Mouse (Mus musculus) small intestine, adult 2 months (tissue): ENCODE measurements at regions not wholly inside any gene's neighbourhood (a gene's known extent, or its start where the extent isn't known, plus 50 kb on each side); places are given as distances from the start of the nearest gene placed in this dataset.

Source experiments
- CTCF ChIP-seq: fragments of 200-500 bp; IDR thresholded peaks from 2 replicates; pipeline ENCODE4 v1.5.1; 2012; ENCODE audit warnings: low read depth, mild to moderate bottlenecking, control low read depth, inconsistent platforms, low read length, moderate library complexity, mixed read lengths; ENCODE audit not compliant: insufficient replicate concordance, insufficient read length; ENCODE audit errors: extremely low read depth
- POLR2A ChIP-seq: fragments of 200-500 bp; IDR thresholded peaks from 2 replicates; pipeline ENCODE4 v1.6.1; 2012; ENCODE audit warnings: low read depth, mild to moderate bottlenecking, control low read depth, inconsistent platforms, low read length, moderate library complexity

DNA sequence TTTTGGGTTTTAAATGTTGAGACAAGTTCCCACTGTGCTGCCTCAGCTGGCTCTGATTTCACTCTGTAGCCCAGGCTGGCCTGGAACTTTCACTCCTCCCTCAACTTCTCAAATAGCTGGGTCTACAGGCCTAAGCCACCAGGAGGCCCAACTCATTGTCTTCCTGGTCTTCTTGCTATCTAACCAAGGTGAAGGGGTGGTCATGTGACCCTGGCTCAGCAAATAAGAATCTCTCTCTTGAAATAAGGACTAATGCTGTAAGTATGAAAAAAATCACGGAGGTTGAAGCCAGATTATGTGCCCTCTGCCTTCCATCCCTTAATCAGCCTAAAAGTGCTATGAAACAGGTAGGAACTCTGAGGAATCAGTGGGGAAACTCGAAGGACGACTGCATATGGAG is 208.7 kb upstream of the Rreb1 start:
- TF ChIP-seq CTCF (no peak), POLR2A (no peak)
